1 mouse cellular context compared by ENCODE assay signal in genomic region chr7:19815296-19816223, GRCm38 (mm10).
TF ChIP-seq lines count a peak whose summit lies in the region.

No protein-coding gene starts in this region.

TF ChIP-seq in MEL, 35 proteins besides CTCF, POLR2A, EP300 and RAD21 (continued from another document):
- TF ChIP-seq ZKSCAN1 (IDR thresholded peaks at IDR 0.05; ENCODE audit: low read depth, low read length) (no peak), MXI1 (IDR thresholded peaks at IDR 0.05; ENCODE audit: low read depth, low read length) (0 out of 2 replicates have a peak, but pooled peaks have one; percentile 13)
TF ChIP-seq in MEL: peak in this region for 2.
